Mouse (Mus musculus): ENCODE measurements around the gene Trip6. TPM values are rescaled to one million over a fixed set of nuclear protein-coding genes. Genes with fewer than 3 reads are reported as not detected.

Gene Trip6
- total RNA-seq, 2 experiments from 2014 or later: 32.5 to 36.0 TPM

GRCm38 (mm10) chr5:137338256-137338655 lies 24.1 kb upstream of the Trip6 start:
- DNase-seq: peak; percentile 93

GRCm38 (mm10) chr5:137337190-137337589 lies 23.0 kb upstream of the Trip6 start:
- no peak for DNase-seq

- no peak for DNase-seq
These were observed 20.9 kb upstream of the Trip6 start for GRCm38 (mm10) chr5:137335066-137335465.

GRCm38 (mm10) chr5:137334317-137334716 lies 20.1 kb upstream of the Trip6 start:
- DNase-seq: no peak

- DNase-seq: peak; percentile 97
These were observed 19.4 kb upstream of the Trip6 start, which contains the start of gene Slc12a9 for GRCm38 (mm10) chr5:137333512-137334174. TSS of gene Slc12a9 (minus strand) at chr5:137333597.

GRCm38 (mm10) chr5:137332857-137333511 lies 18.8 kb upstream of the Trip6 start:
- no peak for DNase-seq

- DNase-seq: no peak
These were observed 16.7 kb upstream of the Trip6 start for GRCm38 (mm10) chr5:137330910-137331309.

GRCm38 (mm10) chr5:137320996-137321395 lies 6.8 kb upstream of the Trip6 start:
- no peak for DNase-seq

GRCm38 (mm10) chr5:137318570-137318969 lies 4.4 kb upstream of the Trip6 start:
- no peak for DNase-seq

GRCm38 (mm10) chr5:137317361-137317760 lies 3.2 kb upstream of the Trip6 start:
- DNase-seq: no peak

GRCm38 (mm10) chr5:137315084-137315903 lies 1.1 kb upstream of the Trip6 start:
- DNase-seq: peak; percentile 56

- DNase-seq: no peak
These were observed 575 bp downstream of the Trip6 start for GRCm38 (mm10) chr5:137313466-137314192.

GRCm38 (mm10) chr5:137308356-137308755 lies 5.8 kb downstream of the Trip6 start:
- DNase-seq: no peak

- DNase-seq: peak; percentile 93
These were observed 6.9 kb downstream of the Trip6 start, which contains the start of gene Srrt for GRCm38 (mm10) chr5:137307071-137307912. TSS of gene Srrt (minus strand) at chr5:137307674.

- no peak for DNase-seq
These were observed 7.7 kb downstream of the Trip6 start for GRCm38 (mm10) chr5:137306439-137307005.

GRCm38 (mm10) chr5:137305822-137306221 lies 8.4 kb downstream of the Trip6 start:
- no peak for DNase-seq

- no peak for DNase-seq
These were observed 9.4 kb downstream of the Trip6 start for GRCm38 (mm10) chr5:137304816-137305215.

- DNase-seq: no peak
These were observed 10.0 kb downstream of the Trip6 start for GRCm38 (mm10) chr5:137304165-137304564.

- DNase-seq: no peak
These were observed 10.6 kb downstream of the Trip6 start for GRCm38 (mm10) chr5:137303609-137304008.

GRCm38 (mm10) chr5:137301253-137301652 lies 13.0 kb downstream of the Trip6 start:
- DNase-seq: peak; percentile 44

GRCm38 (mm10) chr5:137299240-137299639 lies 15.0 kb downstream of the Trip6 start:
- DNase-seq: no peak

All from heart, postnatal 4 days (tissue).